In the genomic region with DNA sequence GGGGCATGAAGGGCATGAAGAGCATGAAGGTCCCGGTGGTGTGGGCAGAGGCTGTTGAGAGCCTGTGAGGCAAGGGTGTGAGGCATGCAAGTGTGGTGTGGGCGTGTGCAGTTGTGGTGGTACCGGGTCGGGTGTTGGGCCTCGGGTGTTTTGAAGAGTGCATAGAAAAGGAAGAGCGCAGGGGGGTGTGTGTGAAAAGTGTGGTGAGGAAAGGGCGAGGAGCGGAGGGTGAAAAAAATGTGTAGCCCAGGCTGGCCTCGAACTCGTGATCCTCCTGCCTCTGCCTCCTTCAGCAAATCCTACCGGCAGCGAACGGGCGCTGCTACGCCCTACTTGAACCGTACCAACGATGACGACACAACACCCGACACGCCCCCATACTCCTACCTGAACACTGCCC, we compare ENCODE assay signal across 7 mouse cellular contexts. TPM values are rescaled to one million over a fixed set of nuclear protein-coding genes. Genes with fewer than 3 reads are reported as not detected.
DNase-seq lines count a peak whose midpoint lies in the region; ATAC-seq and TF ChIP-seq lines count a peak whose summit lies in the region.
"Not testable (repeated sequence)": the region's sequence is repeated elsewhere in the genome, so short reads cannot be mapped to it uniquely, and the experiment has no call there.

No protein-coding gene starts in this region.

- not testable (repeated sequence) for H3K36me3 ChIP-seq in forebrain, embryonic 16.5 days (ENCODE audit: control insufficient read depth, insufficient read depth); hindbrain, embryonic 16.5 days (ENCODE audit: control insufficient read depth, insufficient read depth, low read length); liver, postnatal 0 days (replicated peaks; ENCODE audit: insufficient read depth, low read length)

- H3K9me3 ChIP-seq in forebrain, embryonic 16.5 days (ENCODE audit: control insufficient read depth, low read length); hindbrain, embryonic 16.5 days (ENCODE audit: control insufficient read depth, low read length); liver, postnatal 0 days (ENCODE audit: low read length): not testable (repeated sequence)

- not testable (repeated sequence) for H3K4me1 ChIP-seq in forebrain, embryonic 16.5 days (replicated peaks; ENCODE audit: control insufficient read depth, insufficient read depth, low read length); hindbrain, embryonic 16.5 days (ENCODE audit: control insufficient read depth, insufficient read depth, low read depth, low read length); liver, postnatal 0 days (ENCODE audit: insufficient read depth)

- not testable (repeated sequence) for H3K9ac ChIP-seq in forebrain, embryonic 16.5 days (replicated peaks; ENCODE audit: low read depth, low read length); hindbrain, embryonic 16.5 days (ENCODE audit: low read depth, low read length); liver, postnatal 0 days (replicated peaks)

- ATAC-seq in forebrain, embryonic 16.5 days: 0 out of 2 replicates have a peak, but pooled peaks have one; percentile 36
- 0 out of 2 replicates have a peak, but pooled peaks have one; percentile 30 for ATAC-seq in hindbrain, embryonic 16.5 days
- peak; percentile 55; the same call in 1 of the 2 replicates for ATAC-seq in liver, postnatal 0 days
- peak; percentile 80 for ATAC-seq in megakaryocyte, adult 5-6 weeks (ENCODE audit: poor library complexity, severe bottlenecking)
- ATAC-seq in monocyte, adult 5-6 weeks (replicated peaks; ENCODE audit: insufficient number of reproducible peaks, low FRiP score, low TSS enrichment, poor library complexity, severe bottlenecking): peak; percentile 82

- 74% methylated on average over 6 of the region's 20 CpGs for WGBS in forebrain, embryonic 16.5 days
- 51% methylated on average over 6 of the region's 20 CpGs for WGBS in hindbrain, embryonic 16.5 days
- 45% methylated on average over 3 of the region's 20 CpGs for WGBS in liver, postnatal 0 days (ENCODE audit: insufficient replicate concordance)

- not testable (repeated sequence) for H3K4me3 ChIP-seq in forebrain, embryonic 16.5 days (replicated peaks; ENCODE audit: low read length); hindbrain, embryonic 16.5 days (ENCODE audit: low read length); liver, postnatal 0 days (ENCODE audit: low read depth, low read length)

- not testable (repeated sequence) for TF ChIP-seq CTCF in liver, postnatal 0 days (IDR thresholded peaks at IDR 0.05; ENCODE audit: low read depth)

- not testable (repeated sequence) for TF ChIP-seq EP300 in liver, postnatal 0 days (IDR thresholded peaks at IDR 0.05; ENCODE audit: low read depth)

- not testable (repeated sequence) for H3K4me2 ChIP-seq in forebrain, embryonic 16.5 days (ENCODE audit: low read length); hindbrain, embryonic 16.5 days (ENCODE audit: low read length); liver, postnatal 0 days (ENCODE audit: low read depth, low read length)

- peak; percentile 13 for DNase-seq in cerebellum, adult 9-11 months
- DNase-seq in layer of hippocampus, adult 11-12 months (ENCODE audit: low spot score): peak; percentile 1
- not testable (repeated sequence) for DNase-seq in liver, postnatal 0 days

- not testable (repeated sequence) for H3K27me3 ChIP-seq in forebrain, embryonic 16.5 days (replicated peaks; ENCODE audit: control insufficient read depth, insufficient read depth, low read length); hindbrain, embryonic 16.5 days (replicated peaks; ENCODE audit: control insufficient read depth, insufficient read depth, low read length); liver, postnatal 0 days (ENCODE audit: insufficient read depth, low read length)

- H3K27ac ChIP-seq in forebrain, embryonic 16.5 days (ENCODE audit: low read length); hindbrain, embryonic 16.5 days (ENCODE audit: low read depth, low read length); liver, postnatal 0 days (ENCODE audit: low read depth): not testable (repeated sequence)

RNA-seq across cellular contexts. Expression of gene Pdia4, which starts 45.9 kb away (rescaled TPM):
- 150 and 166 TPM in 2 replicates for polyA plus RNA-seq in forebrain, embryonic 16.5 days (2015; fragmentation: Nextera tagmentation; extraction: Ambion mirVana)
- polyA plus RNA-seq in hindbrain, embryonic 16.5 days (2015; fragmentation: Nextera tagmentation; extraction: Ambion mirVana): 142 and 168 TPM in 2 replicates
- 101 and 116 TPM in 2 replicates for polyA plus RNA-seq in liver, postnatal 0 days (2015; fragmentation: Nextera tagmentation; extraction: Ambion mirVana)
- 50.6 and 54.3 TPM in 2 replicates for total RNA-seq in megakaryocyte, adult 5-6 weeks (2015)
- 166 TPM in 2 replicates for total RNA-seq in megakaryocyte, adult 5-6 weeks (2017)
- 164 to 238 TPM (median 188 TPM) in 3 replicates for total RNA-seq in monocyte, adult 5-6 weeks (2017)

Comparison
In these comparisons a context has a peak if more than half of its experiments do, and no peak if none do; other contexts are left out.
1. ATAC-seq: peak in every context shown above with its lines; median percentile 82 in monocyte, adult 5-6 weeks; 80 in megakaryocyte, adult 5-6 weeks; 55 in liver, postnatal 0 days; 36 in forebrain, embryonic 16.5 days; 30 in hindbrain, embryonic 16.5 days.